ENCODE assay signal across 13 mouse cellular contexts in the genomic region with DNA sequence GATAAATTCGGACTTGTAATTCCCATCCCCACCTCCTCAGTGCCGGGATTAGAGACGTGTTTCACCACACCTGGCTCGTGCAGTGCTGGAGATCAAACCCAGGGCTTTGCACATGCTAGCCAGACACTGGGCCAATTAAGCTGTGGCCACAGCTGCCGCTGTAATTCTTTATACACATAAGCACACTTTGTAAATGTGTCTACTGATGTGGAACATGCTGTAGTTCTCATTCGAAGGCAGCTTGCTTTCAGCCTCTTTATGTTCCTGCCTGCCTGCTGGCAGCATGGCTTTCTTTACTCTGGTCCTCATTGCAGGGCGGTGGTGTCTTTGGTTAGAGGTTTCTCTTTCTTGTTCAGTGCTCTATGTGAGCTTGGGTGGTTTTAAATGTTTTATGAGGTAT. TPM values are rescaled to one million over a fixed set of nuclear protein-coding genes. Genes with fewer than 3 reads are reported as not detected.
DNase-seq lines count a peak whose midpoint lies in the region; ATAC-seq and TF ChIP-seq lines count a peak whose summit lies in the region.
"Had no signal": no experiment of that assay in that cellular context is flagged by ENCODE, and none has a peak within 500 bp of the region (broad histone marks: within the 10 kb centered on the region; RNA-seq: fewer than 3 reads in every experiment).

No protein-coding gene starts in this region.

- no peak for TF ChIP-seq POLR2A in limb, embryonic 14.5 days (IDR thresholded peaks at IDR 0.05; ENCODE audit: borderline replicate concordance, extremely low read depth, insufficient read depth, insufficient read length)

- H3K4me3 ChIP-seq in kidney, embryonic 16.5 days (ENCODE audit: low read length) = no peak overlapping the region
- H3K4me3 ChIP-seq in forebrain, postnatal 0 days (ENCODE audit: low read depth, low read length) = no peak overlapping the region
- no peak overlapping the region for H3K4me3 ChIP-seq in limb, embryonic 14.5 days (replicated peaks; ENCODE audit: low read length)
- no peak overlapping the region for H3K4me3 ChIP-seq in neural tube, embryonic 15.5 days (replicated peaks)
- H3K4me3 ChIP-seq: limb, embryonic 15.5 days had no signal

- 0 out of 2 replicates have a peak overlapping the region, but pooled peaks have one; percentile 3 for H3K27ac ChIP-seq in kidney, embryonic 16.5 days (ENCODE audit: low read length)
- H3K27ac ChIP-seq in forebrain, postnatal 0 days (ENCODE audit: low read depth, low read length) = no peak overlapping the region
- 0 out of 2 replicates have a peak overlapping the region, but pooled peaks have one; percentile 8 for H3K27ac ChIP-seq in limb, embryonic 14.5 days (replicated peaks; ENCODE audit: low read depth, low read length)
- H3K27ac ChIP-seq in neural tube, embryonic 15.5 days (replicated peaks) = peak overlapping the region; percentile 48; the same call in 1 of the 2 replicates
- H3K27ac ChIP-seq: limb, embryonic 15.5 days had no signal

- peaks cover 24% of the 10 kb centered on the region for H3K4me1 ChIP-seq in kidney, embryonic 16.5 days (ENCODE audit: insufficient read depth, low read length)
- H3K4me1 ChIP-seq in forebrain, postnatal 0 days (ENCODE audit: insufficient read depth) = peaks cover 6% of the 10 kb centered on the region; the same call in 1 of the 2 replicates
- H3K4me1 ChIP-seq in limb, embryonic 14.5 days (ENCODE audit: control insufficient read depth, insufficient read depth, low read length) = peaks cover 5% of the 10 kb centered on the region; the same call in 1 of the 2 replicates
- H3K4me1 ChIP-seq in neural tube, embryonic 15.5 days = peaks cover 18% of the 10 kb centered on the region

- peak; percentile 24; the same call in 1 of the 2 replicates for ATAC-seq in kidney, embryonic 16.5 days (ENCODE audit: low FRiP score, low TSS enrichment)
- ATAC-seq in forebrain, postnatal 0 days = peak; percentile 76
- ATAC-seq in limb, embryonic 14.5 days (ENCODE audit: low FRiP score, low read depth) = no peak
- peak; percentile 40; the same call in 1 of the 2 replicates for ATAC-seq in neural tube, embryonic 15.5 days (ENCODE audit: low FRiP score)
- ATAC-seq: activated CD4-positive, CD25-positive, alpha-beta regulatory T cell, adult 4 months had no signal

- no peaks in the 10 kb centered on the region for H3K9me3 ChIP-seq in kidney, embryonic 16.5 days (ENCODE audit: low read length)
- no peaks in the 10 kb centered on the region for H3K9me3 ChIP-seq in forebrain, postnatal 0 days (ENCODE audit: low read length)
- no peaks in the 10 kb centered on the region for H3K9me3 ChIP-seq in limb, embryonic 14.5 days (ENCODE audit: control insufficient read depth, low read length)
- no peaks in the 10 kb centered on the region for H3K9me3 ChIP-seq in neural tube, embryonic 15.5 days (replicated peaks)
- H3K9me3 ChIP-seq: limb, embryonic 15.5 days had no signal

- DNase-seq in kidney, postnatal 14 days = no peak
- peak; percentile 52 for DNase-seq in forebrain, postnatal 0 days
- peak; percentile 18 for DNase-seq in limb, embryonic 14.5 days (ENCODE audit: low spot score)
- DNase-seq in layer of hippocampus, adult 11-12 months (ENCODE audit: low spot score) = no peak
- DNase-seq in right cerebral cortex, adult 18-20 months = no peak
- DNase-seq in heart, adult 18-20 months = no peak
- DNase-seq: cerebellum, adult 9-11 months; kidney, adult 18-20 months; layer of hippocampus, adult 9-11 months had no signal

- H3K36me3 ChIP-seq in kidney, embryonic 16.5 days (ENCODE audit: insufficient read depth, low read length) = peaks cover 9% of the 10 kb centered on the region
- H3K36me3 ChIP-seq in forebrain, postnatal 0 days (ENCODE audit: insufficient read depth) = no peaks in the 10 kb centered on the region; the same call in 1 of the 2 replicates
- H3K36me3 ChIP-seq in limb, embryonic 14.5 days (ENCODE audit: control insufficient read depth, insufficient read depth, low read length) = no peaks in the 10 kb centered on the region
- H3K36me3 ChIP-seq in neural tube, embryonic 15.5 days = no peaks in the 10 kb centered on the region
- H3K36me3 ChIP-seq: limb, embryonic 15.5 days had no signal

- WGBS in kidney, embryonic 16.5 days = 43% methylated on average over 7 of the region's 7 CpGs
- WGBS in forebrain, postnatal 0 days = 6% methylated on average over 7 of the region's 7 CpGs
- WGBS in limb, embryonic 14.5 days = 21% methylated on average over 7 of the region's 7 CpGs
- WGBS in neural tube, embryonic 15.5 days = 20% methylated on average over 7 of the region's 7 CpGs

- H3K27me3 ChIP-seq in kidney, embryonic 16.5 days (ENCODE audit: insufficient read depth, low read length) = no peaks in the 10 kb centered on the region
- H3K27me3 ChIP-seq in forebrain, postnatal 0 days (ENCODE audit: insufficient read depth, low read length) = no peaks in the 10 kb centered on the region
- H3K27me3 ChIP-seq in limb, embryonic 14.5 days (ENCODE audit: control insufficient read depth, insufficient read depth, low read length) = no peaks in the 10 kb centered on the region
- H3K27me3 ChIP-seq in neural tube, embryonic 15.5 days (replicated peaks) = no peaks in the 10 kb centered on the region
- H3K27me3 ChIP-seq: limb, embryonic 15.5 days had no signal

- TF ChIP-seq CTCF in forebrain, postnatal 0 days (IDR thresholded peaks at IDR 0.05; ENCODE audit: low read depth) = no peak

- peak overlapping the region; percentile 6; the same call in 1 of the 2 replicates for H3K9ac ChIP-seq in kidney, embryonic 16.5 days (replicated peaks; ENCODE audit: low read length)
- H3K9ac ChIP-seq in forebrain, postnatal 0 days = no peak overlapping the region
- no peak overlapping the region for H3K9ac ChIP-seq in limb, embryonic 14.5 days (ENCODE audit: low read depth, low read length, severe bottlenecking)
- no peak overlapping the region for H3K9ac ChIP-seq in neural tube, embryonic 15.5 days (replicated peaks)
- H3K9ac ChIP-seq: limb, embryonic 15.5 days had no signal

- no peak overlapping the region for H3K4me2 ChIP-seq in kidney, embryonic 16.5 days (replicated peaks; ENCODE audit: low read depth, low read length)
- no peak overlapping the region for H3K4me2 ChIP-seq in forebrain, postnatal 0 days (ENCODE audit: low read depth)
- no peak overlapping the region for H3K4me2 ChIP-seq in limb, embryonic 14.5 days (replicated peaks; ENCODE audit: low read depth, low read length, severe bottlenecking)
- H3K4me2 ChIP-seq in neural tube, embryonic 15.5 days = no peak overlapping the region
- H3K4me2 ChIP-seq: limb, embryonic 15.5 days had no signal

RNA-seq across cellular contexts. Expression of a gene that starts 40.7 kb away (rescaled TPM):
- 28.6 and 33.4 TPM in 2 replicates for polyA plus RNA-seq in kidney, embryonic 16.5 days (2015; fragmentation: Nextera tagmentation; extraction: Ambion mirVana)
- total RNA-seq in forebrain, postnatal 0 days (2014; rRNA removed) = 11.8 and 16.8 TPM in 2 replicates
- polyA plus RNA-seq in forebrain, postnatal 0 days (2015; fragmentation: Nextera tagmentation; extraction: Ambion mirVana) = 25.6 and 37.2 TPM in 2 replicates
- polyA plus RNA-seq in limb, embryonic 14.5 days (2012; rRNA removed) = 8.1 and 8.2 TPM in 2 replicates
- 13.4 and 15.3 TPM in 2 replicates for polyA plus RNA-seq in limb, embryonic 14.5 days (2014; fragmentation: Nextera tagmentation; extraction: Ambion mirVana)
- 28.6 and 29.4 TPM in 2 replicates for polyA plus RNA-seq in neural tube, embryonic 15.5 days (2015; fragmentation: Nextera tagmentation; extraction: Ambion mirVana)
- total RNA-seq in heart, adult 18-20 months (2021) = 1 to 10 TPM; 8.1 to 8.8 TPM

Comparison
In these comparisons a context has a peak if more than half of its experiments do, and no peak if none do; other contexts are left out.
1. DNase-seq: peak in forebrain, postnatal 0 days (single experiment) and limb, embryonic 14.5 days (single experiment); none in kidney, postnatal 14 days (single experiment), layer of hippocampus, adult 11-12 months (single experiment), right cerebral cortex, adult 18-20 months (single experiment) and heart, adult 18-20 months (0 of 2).